15 mouse cellular contexts compared by ENCODE assay signal in the genomic region with DNA sequence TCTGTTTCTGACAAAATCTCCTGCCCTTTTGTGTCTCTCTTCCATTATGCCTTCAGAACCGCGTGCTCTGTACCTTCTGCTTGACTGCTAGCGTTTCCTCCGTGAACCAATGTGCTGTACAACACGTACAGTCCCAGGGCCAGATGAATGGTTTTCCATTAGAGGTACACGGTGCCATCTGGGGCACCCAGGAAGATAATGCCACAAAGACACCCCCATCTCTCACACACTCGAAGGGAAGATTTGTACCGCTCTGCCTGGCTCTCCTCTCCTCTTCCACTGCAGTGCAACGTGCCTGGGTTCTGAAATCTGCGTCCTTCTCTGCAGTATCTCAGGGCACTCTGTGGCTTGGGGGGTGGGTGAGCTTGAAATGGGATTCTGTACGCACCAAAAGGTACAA.
DNase-seq lines count a peak whose midpoint lies in the region; ATAC-seq and TF ChIP-seq lines count a peak whose summit lies in the region.
"Had no signal": no experiment of that assay in that cellular context is flagged by ENCODE, and none has a peak within 500 bp of the region (broad histone marks: within the 10 kb centered on the region; RNA-seq: fewer than 3 reads in every experiment).

No protein-coding gene starts in this region.

- H3K4me1 ChIP-seq in forebrain, embryonic 10.5 days: peaks cover 15% of the 10 kb centered on the region
- peaks cover 17% of the 10 kb centered on the region for H3K4me1 ChIP-seq in forebrain, embryonic 16.5 days (replicated peaks; ENCODE audit: control insufficient read depth, insufficient read depth, low read length)
- no peaks in the 10 kb centered on the region for H3K4me1 ChIP-seq in hindbrain, postnatal 0 days (ENCODE audit: insufficient read depth, low read length)
- H3K4me1 ChIP-seq in midbrain, postnatal 0 days (ENCODE audit: insufficient read depth, low read length): peaks cover 8% of the 10 kb centered on the region
- H3K4me1 ChIP-seq: heart, embryonic 15.5 days had no signal

- H3K9me3 ChIP-seq in forebrain, embryonic 10.5 days: no peaks in the 10 kb centered on the region
- no peaks in the 10 kb centered on the region for H3K9me3 ChIP-seq in forebrain, embryonic 16.5 days (ENCODE audit: control insufficient read depth, low read length)
- no peaks in the 10 kb centered on the region for H3K9me3 ChIP-seq in hindbrain, postnatal 0 days (ENCODE audit: low read length)
- no peaks in the 10 kb centered on the region for H3K9me3 ChIP-seq in midbrain, postnatal 0 days (ENCODE audit: low read length)
- H3K9me3 ChIP-seq: heart, embryonic 15.5 days; limb, embryonic 13.5 days had no signal

- H3K27me3 ChIP-seq in forebrain, embryonic 10.5 days (ENCODE audit: poor library complexity, severe bottlenecking): no peaks in the 10 kb centered on the region
- H3K27me3 ChIP-seq in forebrain, embryonic 16.5 days (replicated peaks; ENCODE audit: control insufficient read depth, insufficient read depth, low read length): no peaks in the 10 kb centered on the region
- no peaks in the 10 kb centered on the region for H3K27me3 ChIP-seq in hindbrain, postnatal 0 days (ENCODE audit: insufficient read depth, low read length)
- H3K27me3 ChIP-seq in midbrain, postnatal 0 days (ENCODE audit: insufficient read depth, low read length): no peaks in the 10 kb centered on the region
- H3K27me3 ChIP-seq: heart, embryonic 15.5 days; limb, embryonic 13.5 days had no signal

- 0 out of 2 replicates have a peak overlapping the region, but pooled peaks have one; percentile 29 for H3K9ac ChIP-seq in forebrain, embryonic 16.5 days (replicated peaks; ENCODE audit: low read depth, low read length)
- no peak overlapping the region for H3K9ac ChIP-seq in hindbrain, postnatal 0 days (replicated peaks; ENCODE audit: low read length)
- 0 out of 2 replicates have a peak overlapping the region, but pooled peaks have one; percentile 19 for H3K9ac ChIP-seq in midbrain, postnatal 0 days (replicated peaks; ENCODE audit: low read length, poor library complexity, severe bottlenecking)
- H3K9ac ChIP-seq: heart, embryonic 15.5 days; limb, embryonic 13.5 days had no signal

- peak overlapping the region; percentile 27; the same call in 1 of the 2 replicates for H3K4me2 ChIP-seq in forebrain, embryonic 16.5 days (ENCODE audit: low read length)
- H3K4me2 ChIP-seq in hindbrain, postnatal 0 days (ENCODE audit: low read depth, low read length): no peak overlapping the region
- H3K4me2 ChIP-seq in midbrain, postnatal 0 days (ENCODE audit: low read depth, low read length, poor library complexity, severe bottlenecking): no peak overlapping the region
- H3K4me2 ChIP-seq: heart, embryonic 15.5 days; limb, embryonic 13.5 days had no signal

- peak; percentile 74 for ATAC-seq in forebrain, embryonic 16.5 days
- ATAC-seq in hindbrain, postnatal 0 days: peak; percentile 84
- peak; percentile 74 for ATAC-seq in midbrain, postnatal 0 days (ENCODE audit: low FRiP score)

- no peak overlapping the region for H3K4me3 ChIP-seq in forebrain, embryonic 10.5 days
- H3K4me3 ChIP-seq in forebrain, embryonic 16.5 days (replicated peaks; ENCODE audit: low read length): no peak overlapping the region
- no peak overlapping the region for H3K4me3 ChIP-seq in hindbrain, postnatal 0 days (ENCODE audit: low read length)
- H3K4me3 ChIP-seq in midbrain, postnatal 0 days (ENCODE audit: low read depth, low read length): no peak overlapping the region
- H3K4me3 ChIP-seq: heart, embryonic 15.5 days; limb, embryonic 13.5 days had no signal

- H3K27ac ChIP-seq in forebrain, embryonic 10.5 days: peak overlapping the region; percentile 58
- H3K27ac ChIP-seq in forebrain, embryonic 16.5 days (ENCODE audit: low read length): no peak overlapping the region
- peak overlapping the region; percentile 62 for H3K27ac ChIP-seq in hindbrain, postnatal 0 days
- H3K27ac ChIP-seq in midbrain, postnatal 0 days (ENCODE audit: low read depth, low read length): peak overlapping the region; percentile 71
- H3K27ac ChIP-seq: heart, embryonic 15.5 days; limb, embryonic 13.5 days had no signal

- no peak for DNase-seq in forebrain, embryonic 10.5 days (ENCODE audit: extremely low spot score, low spot score)
- peak; percentile 44 for DNase-seq in hindbrain, postnatal 0 days (ENCODE audit: low spot score)
- peak; percentile 22 for DNase-seq in midbrain, postnatal 0 days (ENCODE audit: low spot score)
- no peak for DNase-seq in ovary, postnatal 10 days (ENCODE audit: low spot score)
- no peak for DNase-seq in left cerebral cortex, adult 18-20 months (ENCODE audit: low spot score in 2 of 2)
- DNase-seq in T-cell, adult 2 months (ENCODE audit: low spot score): no peak
- no peak for DNase-seq in adrenal gland, adult 8-10 months
- DNase-seq: adrenal gland, postnatal 25 days; cerebellum, postnatal 14 days; kidney, adult 8-10 months; kidney, postnatal 4 days; thymus, adult 2 months had no signal

- TF ChIP-seq CTCF in hindbrain, postnatal 0 days (IDR thresholded peaks at IDR 0.05; ENCODE audit: low read depth): no peak
- TF ChIP-seq CTCF in midbrain, postnatal 0 days (IDR thresholded peaks at IDR 0.05): no peak

- no peaks in the 10 kb centered on the region for H3K36me3 ChIP-seq in forebrain, embryonic 10.5 days (replicated peaks)
- H3K36me3 ChIP-seq in forebrain, embryonic 16.5 days (ENCODE audit: control insufficient read depth, insufficient read depth): no peaks in the 10 kb centered on the region
- no peaks in the 10 kb centered on the region for H3K36me3 ChIP-seq in hindbrain, postnatal 0 days (ENCODE audit: insufficient read depth, low read length)
- H3K36me3 ChIP-seq in midbrain, postnatal 0 days (ENCODE audit: insufficient read depth, low read length): no peaks in the 10 kb centered on the region
- H3K36me3 ChIP-seq: heart, embryonic 15.5 days; limb, embryonic 13.5 days had no signal

- 47% methylated on average over 11 of the region's 11 CpGs for WGBS in forebrain, embryonic 10.5 days
- 13% methylated on average over 11 of the region's 11 CpGs for WGBS in forebrain, embryonic 16.5 days
- 36% methylated on average over 11 of the region's 11 CpGs for WGBS in hindbrain, postnatal 0 days
- 18% methylated on average over 11 of the region's 11 CpGs for WGBS in midbrain, postnatal 0 days

Comparison
In these comparisons a context has a peak if more than half of its experiments do, and no peak if none do; other contexts are left out.
1. DNase-seq: peak in hindbrain, postnatal 0 days (single experiment) and midbrain, postnatal 0 days (single experiment); none in forebrain, embryonic 10.5 days (single experiment), ovary, postnatal 10 days (single experiment), left cerebral cortex, adult 18-20 months (0 of 2), T-cell, adult 2 months (single experiment) and adrenal gland, adult 8-10 months (single experiment).
2. Peak in every context shown above with its lines, with median percentiles within 50 percentile points of each other: ATAC-seq.